Mouse (Mus musculus): Measurements from ENCODE around the gene Hectd1. TPM values are rescaled to one million over a fixed set of nuclear protein-coding genes. Genes with fewer than 3 reads are reported as not detected.

The Hectd1 gene
- polyA plus RNA-seq, 1 experiment from 2014 or later = 35.3 TPM

- Histone ChIP-seq H3K9me3 (no peaks in the 10 kb centered on the region), H3K4me1 (replicated peaks) (peaks cover 11% of the 10 kb centered on the region), H3K4me3 (no peak overlapping the region), H3K9ac (no peak overlapping the region), H3K27me3 (no peaks in the 10 kb centered on the region), H3K36me3 (no peaks in the 10 kb centered on the region), H3K4me2 (no peak overlapping the region), H3K27ac (replicated peaks) (no peak overlapping the region)
- 91% methylated on average over 1 of the region's 1 CpGs for WGBS
- no peak for ATAC-seq (ENCODE audit: low FRiP score, low read depth)
Measured at GRCm38 (mm10) chr12:51839856-51840255, 10.5 kb upstream of the Hectd1 start.

GRCm38 (mm10) chr12:51835219-51835618 is 5.9 kb upstream of the Hectd1 start:
- H3K27me3 ChIP-seq = no peaks in the 10 kb centered on the region
- 73% methylated on average over 3 of the region's 3 CpGs for WGBS
- no peaks in the 10 kb centered on the region for H3K36me3 ChIP-seq
- H3K9me3 ChIP-seq = no peaks in the 10 kb centered on the region
- H3K4me2 ChIP-seq = no peak overlapping the region
- no peak for ATAC-seq (ENCODE audit: low FRiP score, low read depth)
- H3K27ac ChIP-seq (replicated peaks) = no peak overlapping the region
- H3K9ac ChIP-seq = no peak overlapping the region
- no peak overlapping the region for H3K4me3 ChIP-seq
- H3K4me1 ChIP-seq (replicated peaks) = peaks cover 3% of the 10 kb centered on the region

- no peak overlapping the region for H3K4me2 ChIP-seq
- no peaks in the 10 kb centered on the region for H3K36me3 ChIP-seq
- no peaks in the 10 kb centered on the region for H3K27me3 ChIP-seq
- peaks cover 22% of the 10 kb centered on the region for H3K4me1 ChIP-seq (replicated peaks)
- ATAC-seq (ENCODE audit: low FRiP score, low read depth) = no peak
- no peaks in the 10 kb centered on the region for H3K9me3 ChIP-seq
- no peak overlapping the region for H3K9ac ChIP-seq
- WGBS = 77% methylated on average over 13 of the region's 13 CpGs
- H3K4me3 ChIP-seq = no peak overlapping the region
- no peak overlapping the region for H3K27ac ChIP-seq (replicated peaks)
Measured at GRCm38 (mm10) chr12:51831931-51832330, 2.6 kb upstream of the Hectd1 start.

GRCm38 (mm10) chr12:51831296-51831695 is 2.0 kb upstream of the Hectd1 start:
- Histone ChIP-seq H3K27ac (replicated peaks) (no peak overlapping the region), H3K4me3 (no peak overlapping the region), H3K36me3 (no peaks in the 10 kb centered on the region), H3K4me2 (no peak overlapping the region), H3K9ac (no peak overlapping the region), H3K9me3 (no peaks in the 10 kb centered on the region), H3K27me3 (no peaks in the 10 kb centered on the region), H3K4me1 (replicated peaks) (peaks cover 22% of the 10 kb centered on the region)
- no peak for ATAC-seq (ENCODE audit: low FRiP score, low read depth)
- WGBS = 95% methylated on average over 3 of the region's 3 CpGs

- no peak overlapping the region for H3K9ac ChIP-seq
- H3K4me2 ChIP-seq = peak overlapping the region; percentile 71
- H3K4me3 ChIP-seq = no peak overlapping the region
- H3K27me3 ChIP-seq = no peaks in the 10 kb centered on the region
- H3K9me3 ChIP-seq = no peaks in the 10 kb centered on the region
- H3K4me1 ChIP-seq (replicated peaks) = peaks cover 25% of the 10 kb centered on the region
- no peak overlapping the region for H3K27ac ChIP-seq (replicated peaks)
- H3K36me3 ChIP-seq = no peaks in the 10 kb centered on the region
- WGBS = 95% methylated on average over 1 of the region's 1 CpGs
- ATAC-seq (ENCODE audit: low FRiP score, low read depth) = no peak
Measured at GRCm38 (mm10) chr12:51830671-51831070, 1.3 kb upstream of the Hectd1 start.

- peaks cover 25% of the 10 kb centered on the region for H3K4me1 ChIP-seq (replicated peaks)
- H3K4me3 ChIP-seq = peak overlapping the region; percentile 97
- H3K9me3 ChIP-seq = no peaks in the 10 kb centered on the region
- H3K27me3 ChIP-seq = no peaks in the 10 kb centered on the region
- peak overlapping the region; percentile 100 for H3K9ac ChIP-seq
- H3K36me3 ChIP-seq = peaks cover 3% of the 10 kb centered on the region; the same call in 1 of the 2 replicates
- peak overlapping the region; percentile 97 for H3K27ac ChIP-seq (replicated peaks)
- 0% methylated on average over 12 of the region's 12 CpGs for WGBS
- no peak for ATAC-seq (ENCODE audit: low FRiP score, low read depth)
- peak overlapping the region; percentile 71 for H3K4me2 ChIP-seq
Measured at GRCm38 (mm10) chr12:51830077-51830402, 704 bp upstream of the Hectd1 start.

GRCm38 (mm10) chr12:51828716-51829289 is 533 bp downstream of the Hectd1 start:
- WGBS = under 1% methylated on average over 61 of the region's 66 CpGs
- Histone ChIP-seq H3K27ac (replicated peaks) (peak overlapping the region; percentile 97), H3K9ac (peak overlapping the region; percentile 100), H3K4me3 (peak overlapping the region; percentile 97), H3K9me3 (no peaks in the 10 kb centered on the region), H3K4me2 (peak overlapping the region; percentile 71), H3K27me3 (no peaks in the 10 kb centered on the region), H3K36me3 (peaks cover 3% of the 10 kb centered on the region; the same call in 1 of the 2 replicates), H3K4me1 (replicated peaks) (peaks cover 25% of the 10 kb centered on the region)
- peak; percentile 16 for ATAC-seq (ENCODE audit: low FRiP score, low read depth)

- peaks cover 25% of the 10 kb centered on the region for H3K4me1 ChIP-seq (replicated peaks)
- 32% methylated on average over 6 of the region's 6 CpGs for WGBS
- ATAC-seq (ENCODE audit: low FRiP score, low read depth) = no peak
- no peaks in the 10 kb centered on the region for H3K9me3 ChIP-seq
- no peaks in the 10 kb centered on the region for H3K27me3 ChIP-seq
- peak overlapping the region; percentile 97 for H3K27ac ChIP-seq (replicated peaks)
- H3K4me2 ChIP-seq = peak overlapping the region; percentile 71
- H3K36me3 ChIP-seq = peaks cover 3% of the 10 kb centered on the region; the same call in 1 of the 2 replicates
- H3K4me3 ChIP-seq = peak overlapping the region; percentile 97
- peak overlapping the region; percentile 100 for H3K9ac ChIP-seq
Measured at GRCm38 (mm10) chr12:51827958-51828650, 1.2 kb downstream of the Hectd1 start.

GRCm38 (mm10) chr12:51825338-51825737 is 4.0 kb downstream of the Hectd1 start:
- no peak for ATAC-seq (ENCODE audit: low FRiP score, low read depth)

GRCm38 (mm10) chr12:51823311-51823710 is 6.0 kb downstream of the Hectd1 start:
- peaks cover 17% of the 10 kb centered on the region for H3K4me1 ChIP-seq (replicated peaks)
- H3K9me3 ChIP-seq = no peaks in the 10 kb centered on the region
- no peak overlapping the region for H3K4me3 ChIP-seq
- no peak for ATAC-seq (ENCODE audit: low FRiP score, low read depth)
- no peak overlapping the region for H3K9ac ChIP-seq
- H3K27ac ChIP-seq (replicated peaks) = no peak overlapping the region
- H3K27me3 ChIP-seq = no peaks in the 10 kb centered on the region
- WGBS = 71% methylated on average over 5 of the region's 5 CpGs
- H3K36me3 ChIP-seq = peaks cover 3% of the 10 kb centered on the region; the same call in 1 of the 2 replicates
- H3K4me2 ChIP-seq = no peak overlapping the region

More at GRCm38 (mm10) chr12:51825338-51825737, 4.0 kb downstream of the Hectd1 start:
- 87% methylated on average over 2 of the region's 2 CpGs for WGBS
- peaks cover 24% of the 10 kb centered on the region for H3K4me1 ChIP-seq (replicated peaks)
- no peak overlapping the region for H3K9ac ChIP-seq
- H3K4me3 ChIP-seq = no peak overlapping the region
- no peak overlapping the region for H3K27ac ChIP-seq (replicated peaks)
- no peak overlapping the region for H3K4me2 ChIP-seq
- H3K36me3 ChIP-seq = peaks cover 3% of the 10 kb centered on the region; the same call in 1 of the 2 replicates
- H3K9me3 ChIP-seq = no peaks in the 10 kb centered on the region
- H3K27me3 ChIP-seq = no peaks in the 10 kb centered on the region

- no peak overlapping the region for H3K27ac ChIP-seq (replicated peaks)
- 78% methylated on average over 2 of the region's 2 CpGs for whole genome bisulfite sequencing
- ATAC-seq (ENCODE audit: low FRiP score, low read depth) = no peak
- peaks cover 3% of the 10 kb centered on the region; the same call in 1 of the 2 replicates for H3K36me3 ChIP-seq
- no peaks in the 10 kb centered on the region for H3K9me3 ChIP-seq
- H3K9ac ChIP-seq = no peak overlapping the region
- no peak overlapping the region for H3K4me3 ChIP-seq
- H3K4me2 ChIP-seq = no peak overlapping the region
- no peaks in the 10 kb centered on the region for H3K27me3 ChIP-seq
- peaks cover 12% of the 10 kb centered on the region for H3K4me1 ChIP-seq (replicated peaks)
Measured at GRCm38 (mm10) chr12:51822861-51823260, 6.5 kb downstream of the Hectd1 start.

GRCm38 (mm10) chr12:51822236-51822635 is 7.1 kb downstream of the Hectd1 start:
- Histone ChIP-seq H3K4me2 (no peak overlapping the region), H3K9ac (no peak overlapping the region), H3K27ac (replicated peaks) (no peak overlapping the region), H3K9me3 (no peaks in the 10 kb centered on the region), H3K4me3 (no peak overlapping the region), H3K27me3 (no peaks in the 10 kb centered on the region), H3K36me3 (peaks cover 3% of the 10 kb centered on the region; the same call in 1 of the 2 replicates), H3K4me1 (replicated peaks) (peaks cover 6% of the 10 kb centered on the region)
- WGBS = 81% methylated on average over 3 of the region's 3 CpGs
- ATAC-seq (ENCODE audit: low FRiP score, low read depth) = no peak
